Mouse (Mus musculus) thymus, adult 2 months (tissue): ENCODE data around the gene Irx1.

ENCODE experiments used
- CTCF ChIP-seq: fragments of 200-500 bp; IDR thresholded peaks from 2 replicates; pipeline ENCODE4 v1.5.1; 2012; ENCODE audit warnings: mild to moderate bottlenecking, control low read depth, low read length, moderate library complexity, borderline replicate concordance; ENCODE audit not compliant: control insufficient read depth, poor library complexity, insufficient read depth; ENCODE audit errors: extremely low read depth
- POLR2A ChIP-seq: fragments of 200-500 bp; IDR thresholded peaks from 2 replicates; pipeline ENCODE4 v1.6.1; 2012; ENCODE audit warnings: mild to moderate bottlenecking, low read length, control low read depth, moderate library complexity; ENCODE audit not compliant: control insufficient read depth, poor library complexity, insufficient read depth; ENCODE audit errors: extremely low read depth

- TF ChIP-seq CTCF, result no peak
- no peak for TF ChIP-seq POLR2A
Observed at GRCm38 (mm10) chr13:71979932-71980655, 16.6 kb upstream of the Irx1 start.
